Comparison of ENCODE assay signal across 8 mouse cellular contexts in genomic region chr6:37419445-37419941, GRCm38 (mm10). TPM values are rescaled to one million over a fixed set of nuclear protein-coding genes. Genes with fewer than 3 reads are reported as not detected.
A peak's percentile ranks its signal among the peaks of the same experiment; 100 is the strongest.
DNase-seq lines count a peak whose midpoint lies in the region; ATAC-seq lines count a peak whose summit lies in the region.

No protein-coding gene starts in this region.

- no peak overlapping the region for H3K4me2 ChIP-seq in hindbrain, embryonic 13.5 days
- H3K4me2 ChIP-seq in stomach, embryonic 15.5 days: no peak overlapping the region

- H3K27ac ChIP-seq in hindbrain, embryonic 13.5 days: peak overlapping the region; percentile 40
- peak overlapping the region; percentile 89 for H3K27ac ChIP-seq in stomach, embryonic 15.5 days

- intact Hi-C loops in left cerebral cortex, postnatal 14 days (cut with DNase I): loop anchor here (2.0 kb wide), 1 partner anchor 19 kb away; no protein-coding TSS in a partner anchor

- no peaks in the 10 kb centered on the region for H3K27me3 ChIP-seq in hindbrain, embryonic 13.5 days
- H3K27me3 ChIP-seq in stomach, embryonic 15.5 days (replicated peaks): no peaks in the 10 kb centered on the region

- no peaks in the 10 kb centered on the region for H3K36me3 ChIP-seq in hindbrain, embryonic 13.5 days
- H3K36me3 ChIP-seq in stomach, embryonic 15.5 days: no peaks in the 10 kb centered on the region

- H3K4me3 ChIP-seq in hindbrain, embryonic 13.5 days: no peak overlapping the region
- H3K4me3 ChIP-seq in stomach, embryonic 15.5 days (replicated peaks): no peak overlapping the region

- DNase-seq in adrenal gland, adult (ENCODE audit: inconsistent age in 2 of 2, low spot score in 1 of 2): peak; percentile 50 to 76
- no peak for DNase-seq in adrenal gland, adult 8-10 months
- DNase-seq in urinary bladder, postnatal 14 days (ENCODE audit: low spot score): peak; percentile 64
- DNase-seq in urinary bladder, adult 18-20 months (ENCODE audit: low spot score in 2 of 2): no peak
- DNase-seq in left cerebral cortex, postnatal 14 days (ENCODE audit: low spot score in 2 of 2): peak; percentile 84 to 93
- no peak for DNase-seq in urinary bladder, postnatal 10 days (ENCODE audit: low spot score)

- ATAC-seq in hindbrain, embryonic 13.5 days (ENCODE audit: low FRiP score): no peak
- ATAC-seq in stomach, embryonic 15.5 days (ENCODE audit: insufficient read depth, low FRiP score, low read depth): peak; percentile 54; the same call in 1 of the 2 replicates

- H3K9ac ChIP-seq in hindbrain, embryonic 13.5 days: no peak overlapping the region
- no peak overlapping the region for H3K9ac ChIP-seq in stomach, embryonic 15.5 days

- no peaks in the 10 kb centered on the region for H3K9me3 ChIP-seq in hindbrain, embryonic 13.5 days
- H3K9me3 ChIP-seq in stomach, embryonic 15.5 days: no peaks in the 10 kb centered on the region

- WGBS in hindbrain, embryonic 13.5 days: 80% methylated on average over 17 of the region's 17 CpGs
- WGBS in stomach, embryonic 15.5 days: 51% methylated on average over 17 of the region's 17 CpGs

- peaks cover 28% of the 10 kb centered on the region for H3K4me1 ChIP-seq in hindbrain, embryonic 13.5 days (replicated peaks)
- H3K4me1 ChIP-seq in stomach, embryonic 15.5 days: peaks cover 51% of the 10 kb centered on the region

RNA-seq across cellular contexts. Expression of gene Creb3l2, which starts 22.5 kb away (rescaled TPM):
- 100 to 1,000 TPM in 3 of 4 experiments, 10 to 100 TPM in 1; 95.9 to 118 (median 110) TPM for total RNA-seq in adrenal gland, adult 8-10 months (2022)
- polyA plus RNA-seq in hindbrain, embryonic 13.5 days (2015; fragmentation: Nextera tagmentation; extraction: Ambion mirVana): 4.1 and 4.6 TPM in 2 replicates
- total RNA-seq in left cerebral cortex, postnatal 14 days (2021): 1 to 10 TPM; 6.7 to 8.1 TPM
- 18.1 and 21.7 TPM in 2 replicates for polyA plus RNA-seq in stomach, embryonic 15.5 days (2015; fragmentation: Nextera tagmentation; extraction: Ambion mirVana)

Comparison
In these comparisons a context has a peak if more than half of its experiments do, and no peak if none do; other contexts are left out.
1. DNase-seq: peak in adrenal gland, adult (2 of 2), urinary bladder, postnatal 14 days (single experiment) and left cerebral cortex, postnatal 14 days (2 of 2); none in adrenal gland, adult 8-10 months (single experiment), urinary bladder, adult 18-20 months (0 of 2) and urinary bladder, postnatal 10 days (single experiment).
2. RNA of gene Creb3l2, which starts 22.5 kb away (total RNA-seq): 95.9 to 118 TPM in adrenal gland, adult 8-10 months; 6.7 to 8.1 TPM in left cerebral cortex, postnatal 14 days; every median in the first group is over 10 times any median in the second.